Mouse (Mus musculus) heart, embryonic 16.5 days (tissue): ENCODE data around the gene Tenm2. TPM values are rescaled to one million over a fixed set of nuclear protein-coding genes. Genes with fewer than 3 reads are reported as not detected.

Experiments used
- ATAC-seq: fragments of 200-750 bp; cut with Nextera tagmentation; replicated peaks from 2 replicates; pipeline ENCODE4 v1.8.0; 2017; ENCODE audit warnings: moderate number of reproducible peaks; ENCODE audit not compliant: insufficient read depth, low FRiP score; ENCODE audit errors: extremely low read depth
- H3K27ac ChIP-seq: fragments of 300-500 bp; sonication (generic); 2 replicates; pipeline ENCODE4 v1.5.1; 2014; ENCODE audit warnings: mild to moderate bottlenecking, low read length, control low read depth, moderate library complexity
- H3K27me3 ChIP-seq: fragments of 300-500 bp; sonication (generic); 2 replicates; pipeline ENCODE4 v1.6.1; 2014; ENCODE audit warnings: low read length, mixed read lengths; ENCODE audit not compliant: control insufficient read depth, insufficient read depth
- H3K36me3 ChIP-seq: fragments of 300-500 bp; sonication (generic); 2 replicates; pipeline ENCODE4 v1.6.1; 2014; ENCODE audit not compliant: control insufficient read depth, insufficient read depth
- H3K4me1 ChIP-seq: fragments of 300-500 bp; sonication (generic); 2 replicates; pipeline ENCODE4 v1.6.1; 2014; ENCODE audit warnings: low read length, mixed read lengths; ENCODE audit not compliant: control insufficient read depth, insufficient read depth
- H3K4me2 ChIP-seq: fragments of 300-500 bp; sonication (generic); 2 replicates; pipeline ENCODE4 v1.6.1; 2014; ENCODE audit warnings: low read depth, mild to moderate bottlenecking, control low read depth, low read length
- H3K4me3 ChIP-seq: fragments of 300-500 bp; sonication (generic); 2 replicates; pipeline ENCODE4 v1.5.1; 2014; ENCODE audit warnings: mild to moderate bottlenecking, control low read depth, low read length
- H3K9ac ChIP-seq: fragments of 300-500 bp; sonication (generic); 2 replicates; pipeline ENCODE4 v1.6.1; 2014; ENCODE audit warnings: low read length, control low read depth
- H3K9me3 ChIP-seq: fragments of 300-500 bp; sonication (generic); replicated peaks from 2 replicates; pipeline ENCODE4 v1.6.1; 2016; ENCODE audit warnings: low read length; ENCODE audit not compliant: control insufficient read depth
- WGBS: fragments of 180-500 bp; shearing (Covaris S2); extraction: QIAGEN DNeasy Blood & Tissue Kit; methylation state at CpG from one replicate; pipeline ENCODE4 v1.1.7; 2014; 5-methylcytosine and 5-hydroxymethylcytosine counted together
- polyA plus RNA-seq: library from polyadenylated mRNA; unstranded; fragments of >200 nt; fragmentation: Nextera tagmentation; extraction: Ambion mirVana; gene quantifications from 2 replicates; pipeline ENCODE4 v1.2.1, GENCODE M21; 2015

Gene Tenm2
- polyA plus RNA-seq, 1 experiment from 2014 or later = 0.71 TPM

GRCm38 (mm10) chr11:36286246-36286645, 949.5 kb downstream of the Tenm2 start:
- ATAC-seq = no peak
- Histone ChIP-seq H3K4me3 (no peak overlapping the region), H3K27me3 (no peaks in the 10 kb centered on the region), H3K4me2 (no peak overlapping the region), H3K36me3 (no peaks in the 10 kb centered on the region), H3K9me3 (no peaks in the 10 kb centered on the region), H3K9ac (no peak overlapping the region), H3K27ac (no peak overlapping the region), H3K4me1 (no peaks in the 10 kb centered on the region)
- 80% methylated on average over 6 of the region's 6 CpGs for WGBS

GRCm38 (mm10) chr11:36280533-36280932, 955.2 kb downstream of the Tenm2 start:
- 62% methylated on average over 7 of the region's 7 CpGs for WGBS
- no peak overlapping the region for H3K4me3 ChIP-seq
- no peak overlapping the region for H3K9ac ChIP-seq
- no peaks in the 10 kb centered on the region for H3K36me3 ChIP-seq
- H3K27ac ChIP-seq = no peak overlapping the region
- H3K27me3 ChIP-seq = no peaks in the 10 kb centered on the region
- H3K9me3 ChIP-seq = no peaks in the 10 kb centered on the region
- no peak overlapping the region for H3K4me2 ChIP-seq
- no peak for ATAC-seq
- no peaks in the 10 kb centered on the region for H3K4me1 ChIP-seq

- no peak overlapping the region for H3K9ac ChIP-seq
- H3K27ac ChIP-seq = no peak overlapping the region
- no peaks in the 10 kb centered on the region for H3K36me3 ChIP-seq
- no peaks in the 10 kb centered on the region for H3K27me3 ChIP-seq
- ATAC-seq = no peak
- 83% methylated on average over 9 of the region's 9 CpGs for WGBS
- H3K4me3 ChIP-seq = no peak overlapping the region
- H3K4me1 ChIP-seq = no peaks in the 10 kb centered on the region
- H3K4me2 ChIP-seq = no peak overlapping the region
- H3K9me3 ChIP-seq = no peaks in the 10 kb centered on the region
These were observed 957.9 kb downstream of the Tenm2 start for GRCm38 (mm10) chr11:36277903-36278215.

GRCm38 (mm10) chr11:36277192-36277902, 958.4 kb downstream of the Tenm2 start:
- no peak overlapping the region for H3K27ac ChIP-seq

GRCm38 (mm10) chr11:36276015-36276414, 959.7 kb downstream of the Tenm2 start:
- no peak for ATAC-seq
- H3K4me3 ChIP-seq = no peak overlapping the region
- H3K27ac ChIP-seq = no peak overlapping the region
- H3K4me2 ChIP-seq = no peak overlapping the region
- H3K36me3 ChIP-seq = no peaks in the 10 kb centered on the region
- no peaks in the 10 kb centered on the region for H3K4me1 ChIP-seq
- WGBS = 20% methylated on average over 5 of the region's 5 CpGs
- H3K9ac ChIP-seq = no peak overlapping the region
- H3K9me3 ChIP-seq = no peaks in the 10 kb centered on the region
- no peaks in the 10 kb centered on the region for H3K27me3 ChIP-seq

More at GRCm38 (mm10) chr11:36277192-36277902, 958.4 kb downstream of the Tenm2 start:
- no peak overlapping the region for H3K4me2 ChIP-seq
- WGBS = 67% methylated on average over 20 of the region's 20 CpGs
- ATAC-seq = no peak
- no peak overlapping the region for H3K9ac ChIP-seq
- H3K4me3 ChIP-seq = no peak overlapping the region
- H3K9me3 ChIP-seq = no peaks in the 10 kb centered on the region
- no peaks in the 10 kb centered on the region for H3K27me3 ChIP-seq
- H3K4me1 ChIP-seq = no peaks in the 10 kb centered on the region
- no peaks in the 10 kb centered on the region for H3K36me3 ChIP-seq

- no peak overlapping the region for H3K27ac ChIP-seq
- no peaks in the 10 kb centered on the region for H3K9me3 ChIP-seq
- 71% methylated on average over 2 of the region's 2 CpGs for WGBS
- H3K27me3 ChIP-seq = no peaks in the 10 kb centered on the region
- H3K9ac ChIP-seq = no peak overlapping the region
- no peak overlapping the region for H3K4me2 ChIP-seq
- no peak for ATAC-seq
- H3K36me3 ChIP-seq = no peaks in the 10 kb centered on the region
- H3K4me1 ChIP-seq = no peaks in the 10 kb centered on the region
- no peak overlapping the region for H3K4me3 ChIP-seq
These were observed 963.6 kb downstream of the Tenm2 start for GRCm38 (mm10) chr11:36272149-36272548.

GRCm38 (mm10) chr11:36269945-36270344, 965.8 kb downstream of the Tenm2 start:
- WGBS = 81% methylated on average over 6 of the region's 6 CpGs
- Histone ChIP-seq H3K4me1 (no peaks in the 10 kb centered on the region), H3K9me3 (no peaks in the 10 kb centered on the region), H3K27me3 (no peaks in the 10 kb centered on the region), H3K9ac (no peak overlapping the region), H3K4me3 (no peak overlapping the region), H3K36me3 (no peaks in the 10 kb centered on the region), H3K4me2 (no peak overlapping the region), H3K27ac (no peak overlapping the region)
- ATAC-seq = no peak

GRCm38 (mm10) chr11:36264776-36265466, 970.8 kb downstream of the Tenm2 start:
- no peak overlapping the region for H3K27ac ChIP-seq
- no peaks in the 10 kb centered on the region for H3K27me3 ChIP-seq
- no peak for ATAC-seq
- H3K36me3 ChIP-seq = no peaks in the 10 kb centered on the region
- H3K9ac ChIP-seq = no peak overlapping the region
- WGBS = 81% methylated on average over 17 of the region's 17 CpGs
- H3K4me3 ChIP-seq = no peak overlapping the region
- 0 out of 2 replicates have a peak, but pooled peaks cover 3% of the 10 kb centered on the region for H3K4me1 ChIP-seq
- H3K4me2 ChIP-seq = no peak overlapping the region
- no peaks in the 10 kb centered on the region for H3K9me3 ChIP-seq

- 68% methylated on average over 10 of the region's 10 CpGs for WGBS
- no peak overlapping the region for H3K27ac ChIP-seq
- 0 out of 2 replicates have a peak, but pooled peaks cover 3% of the 10 kb centered on the region for H3K4me1 ChIP-seq
- ATAC-seq = no peak
- H3K4me2 ChIP-seq = no peak overlapping the region
- H3K36me3 ChIP-seq = no peaks in the 10 kb centered on the region
- no peak overlapping the region for H3K9ac ChIP-seq
- H3K4me3 ChIP-seq = no peak overlapping the region
- no peaks in the 10 kb centered on the region for H3K27me3 ChIP-seq
- no peaks in the 10 kb centered on the region for H3K9me3 ChIP-seq
These were observed 971.9 kb downstream of the Tenm2 start for GRCm38 (mm10) chr11:36263840-36264239.
